Mouse (Mus musculus) testis, adult 2 months (tissue): ENCODE measurements around the gene Fank1.

Experiments used
- CTCF ChIP-seq: fragments of 200-500 bp; IDR thresholded peaks from 2 replicates; pipeline ENCODE4 v1.5.1; 2012; ENCODE audit warnings: low read depth, mild to moderate bottlenecking, inconsistent platforms, low read length, moderate library complexity; ENCODE audit not compliant: control insufficient read depth, insufficient read depth, insufficient replicate concordance
- POLR2A ChIP-seq: fragments of 200-500 bp; IDR thresholded peaks from 2 replicates; pipeline ENCODE4 v1.6.1; 2012; ENCODE audit warnings: low read depth, mild to moderate bottlenecking, inconsistent platforms, low read length, moderate library complexity; ENCODE audit not compliant: control insufficient read depth

- TF ChIP-seq CTCF (no peak), POLR2A (no peak)
These were observed 14.0 kb upstream of the Fank1 start for GRCm38 (mm10) chr7:133762696-133763095.
